ENCODE assay signal across 13 mouse cellular contexts in genomic region chr5:53593080-53593688, GRCm38 (mm10).
DNase-seq lines count a peak whose midpoint lies in the region; ATAC-seq and TF ChIP-seq lines count a peak whose summit lies in the region.
"Had no signal": no experiment of that assay in that cellular context is flagged by ENCODE, and none has a peak within 500 bp of the region (broad histone marks: within the 10 kb centered on the region; RNA-seq: fewer than 3 reads in every experiment).

No protein-coding gene starts in this region.

- H3K9ac ChIP-seq in kidney, postnatal 0 days (ENCODE audit: low read depth, low read length) = no peak overlapping the region
- H3K9ac ChIP-seq in midbrain, embryonic 13.5 days (replicated peaks) = no peak overlapping the region
- H3K9ac ChIP-seq: liver, embryonic 15.5 days had no signal

- TF ChIP-seq CTCF in kidney, postnatal 0 days (IDR thresholded peaks at IDR 0.05; ENCODE audit: low read depth) = peak; percentile 28; the same call in 1 of the 2 replicates
- TF ChIP-seq CTCF in kidney, adult 2 months (conservative IDR thresholded peaks at IDR 0.05; ENCODE audit: insufficient read depth, insufficient read length, low read depth, low read length) = no peak
- TF ChIP-seq CTCF in embryonic fibroblast, embryonic 13.5 days (IDR thresholded peaks at IDR 0.05; ENCODE audit: borderline replicate concordance, insufficient read depth, low read length) = no peak

- TF ChIP-seq POLR2A in kidney, adult 2 months (IDR thresholded peaks at IDR 0.05; ENCODE audit: low read depth, low read length) = no peak
- no peak for TF ChIP-seq POLR2A in embryonic fibroblast, embryonic 13.5 days (IDR thresholded peaks at IDR 0.05; ENCODE audit: low read depth, low read length)

- H3K27me3 ChIP-seq in kidney, postnatal 0 days (ENCODE audit: insufficient read depth, low read length) = no peaks in the 10 kb centered on the region
- no peaks in the 10 kb centered on the region for H3K27me3 ChIP-seq in kidney, adult 2 months (replicated peaks; ENCODE audit: control insufficient read depth, insufficient read depth, low read length)
- no peaks in the 10 kb centered on the region for H3K27me3 ChIP-seq in midbrain, embryonic 13.5 days
- H3K27me3 ChIP-seq: liver, embryonic 15.5 days had no signal

- no peak overlapping the region for H3K4me3 ChIP-seq in kidney, postnatal 0 days (replicated peaks; ENCODE audit: low read depth, low read length)
- H3K4me3 ChIP-seq in kidney, adult 2 months (ENCODE audit: insufficient read depth, low read depth, low read length) = no peak overlapping the region
- H3K4me3 ChIP-seq in embryonic fibroblast, embryonic 13.5 days (ENCODE audit: insufficient read depth, low read length) = peak overlapping the region; percentile 56
- H3K4me3 ChIP-seq in midbrain, embryonic 13.5 days (replicated peaks) = peak overlapping the region; percentile 94; the same call in 1 of the 2 replicates
- H3K4me3 ChIP-seq: erythroblast, embryonic 14.5 days; liver, embryonic 15.5 days had no signal

- H3K27ac ChIP-seq in kidney, postnatal 0 days = no peak overlapping the region
- no peak overlapping the region for H3K27ac ChIP-seq in kidney, adult 2 months (ENCODE audit: insufficient read depth, low read depth, low read length)
- no peak overlapping the region for H3K27ac ChIP-seq in embryonic fibroblast, embryonic 13.5 days (ENCODE audit: insufficient read depth, low read length)
- H3K27ac ChIP-seq in midbrain, embryonic 13.5 days = no peak overlapping the region
- H3K27ac ChIP-seq: liver, embryonic 15.5 days had no signal

- 75% methylated on average over 5 of the region's 5 CpGs for WGBS in kidney, postnatal 0 days
- WGBS in kidney, adult 2 months = 66% methylated on average over 5 of the region's 5 CpGs
- 83% methylated on average over 5 of the region's 5 CpGs for WGBS in midbrain, embryonic 13.5 days

- no peaks in the 10 kb centered on the region for H3K9me3 ChIP-seq in kidney, postnatal 0 days (replicated peaks; ENCODE audit: low read length)
- H3K9me3 ChIP-seq in midbrain, embryonic 13.5 days = no peaks in the 10 kb centered on the region
- H3K9me3 ChIP-seq: liver, embryonic 15.5 days had no signal

- H3K36me3 ChIP-seq in kidney, postnatal 0 days (ENCODE audit: insufficient read depth, low read length) = no peaks in the 10 kb centered on the region
- no peaks in the 10 kb centered on the region for H3K36me3 ChIP-seq in kidney, adult 2 months (ENCODE audit: control insufficient read depth, insufficient read depth, low read length)
- no peaks in the 10 kb centered on the region for H3K36me3 ChIP-seq in midbrain, embryonic 13.5 days
- H3K36me3 ChIP-seq: liver, embryonic 15.5 days had no signal

- no peak overlapping the region for H3K4me2 ChIP-seq in kidney, postnatal 0 days (ENCODE audit: low read length)
- peak overlapping the region; percentile 70 for H3K4me2 ChIP-seq in midbrain, embryonic 13.5 days (replicated peaks)
- H3K4me2 ChIP-seq: liver, embryonic 15.5 days had no signal

- no peak for ATAC-seq in kidney, postnatal 0 days (replicated peaks; ENCODE audit: low FRiP score, low read depth)
- no peak for ATAC-seq in midbrain, embryonic 13.5 days
- no peak for ATAC-seq in megakaryocyte-erythroid progenitor cell, adult 5-6 weeks (replicated peaks; ENCODE audit: low FRiP score, low TSS enrichment, poor library complexity, severe bottlenecking)

- peak; percentile 24 for DNase-seq in kidney, postnatal 0 days (ENCODE audit: low spot score)
- no peak for DNase-seq in kidney, adult 2 months
- peak; percentile 58 for DNase-seq in NIH3T3 (ENCODE audit: low read depth)
- DNase-seq in cerebellum, adult 8-10 months = no peak
- no peak for DNase-seq in kidney, postnatal 25 days
- DNase-seq: adrenal gland, postnatal 10 days; cerebellum, adult 2 months; kidney, adult 11 months had no signal

- 0 out of 2 replicates have a peak, but pooled peaks cover 8% of the 10 kb centered on the region for H3K4me1 ChIP-seq in kidney, postnatal 0 days (replicated peaks; ENCODE audit: insufficient read depth, low read length)
- peaks cover 8% of the 10 kb centered on the region; the same call in 1 of the 2 replicates for H3K4me1 ChIP-seq in kidney, adult 2 months (ENCODE audit: control insufficient read depth, insufficient read depth, low read length)
- peaks cover 11% of the 10 kb centered on the region for H3K4me1 ChIP-seq in embryonic fibroblast, embryonic 13.5 days (ENCODE audit: control insufficient read depth, insufficient read depth, low read length)
- peaks cover 51% of the 10 kb centered on the region for H3K4me1 ChIP-seq in midbrain, embryonic 13.5 days (replicated peaks)

Comparison
In these comparisons a context has a peak if more than half of its experiments do, and no peak if none do; other contexts are left out.
1. DNase-seq: peak in kidney, postnatal 0 days (single experiment) and NIH3T3 (single experiment); none in kidney, adult 2 months (single experiment), cerebellum, adult 8-10 months (single experiment) and kidney, postnatal 25 days (0 of 2).
2. H3K4me3 ChIP-seq: peak in embryonic fibroblast, embryonic 13.5 days (single experiment) and midbrain, embryonic 13.5 days (single experiment); none in kidney, postnatal 0 days (single experiment) and kidney, adult 2 months (single experiment).